In genomic region chr3:38892791-38893224, GRCm38 (mm10) we compare ENCODE assay signal across 8 mouse cellular contexts. TPM values are rescaled to one million over a fixed set of nuclear protein-coding genes. Genes with fewer than 3 reads are reported as not detected.
DNase-seq lines count a peak whose midpoint lies in the region; ATAC-seq and TF ChIP-seq lines count a peak whose summit lies in the region.

No protein-coding gene starts in this region.

- peak overlapping the region; percentile 68 for H3K4me2 ChIP-seq in heart, embryonic 13.5 days
- peak overlapping the region; percentile 57 for H3K4me2 ChIP-seq in forebrain, embryonic 14.5 days (ENCODE audit: low read length)
- peak overlapping the region; percentile 90 for H3K4me2 ChIP-seq in limb, embryonic 14.5 days (replicated peaks; ENCODE audit: low read depth, low read length, severe bottlenecking)

- intact Hi-C loops in heart, postnatal 36 days (cut with DNase I): no loop called here

- H3K27me3 ChIP-seq in heart, embryonic 13.5 days (replicated peaks): no peaks in the 10 kb centered on the region
- no peaks in the 10 kb centered on the region for H3K27me3 ChIP-seq in forebrain, embryonic 14.5 days (replicated peaks; ENCODE audit: control insufficient read depth, insufficient read depth, low read length)
- no peaks in the 10 kb centered on the region for H3K27me3 ChIP-seq in limb, embryonic 14.5 days (ENCODE audit: control insufficient read depth, insufficient read depth, low read length)

- peaks cover 49% of the 10 kb centered on the region for H3K4me1 ChIP-seq in heart, embryonic 13.5 days
- H3K4me1 ChIP-seq in forebrain, embryonic 14.5 days (ENCODE audit: control insufficient read depth, insufficient read depth, low read length): peaks cover 20% of the 10 kb centered on the region; the same call in 1 of the 2 replicates
- peaks cover 33% of the 10 kb centered on the region for H3K4me1 ChIP-seq in limb, embryonic 14.5 days (ENCODE audit: control insufficient read depth, insufficient read depth, low read length)

- no peak for DNase-seq in heart, postnatal 36 days
- DNase-seq in Muller cell, postnatal 12 days (ENCODE audit: inconsistent ontology term): peak; percentile 83
- peak; percentile 86 for DNase-seq in forebrain, embryonic 14.5 days (ENCODE audit: low spot score)
- DNase-seq in limb, embryonic 14.5 days (ENCODE audit: low spot score): peak; percentile 35
- no peak for DNase-seq in frontal cortex, postnatal 14 days (ENCODE audit: low spot score in 2 of 2)
- no peak for DNase-seq in MN1 (ENCODE audit: low spot score)

- peaks cover 52% of the 10 kb centered on the region for H3K36me3 ChIP-seq in heart, embryonic 13.5 days
- H3K36me3 ChIP-seq in forebrain, embryonic 14.5 days (ENCODE audit: control insufficient read depth, insufficient read depth, low read length): peaks cover 42% of the 10 kb centered on the region
- peaks cover 52% of the 10 kb centered on the region for H3K36me3 ChIP-seq in limb, embryonic 14.5 days (ENCODE audit: control insufficient read depth, insufficient read depth, low read length)

- H3K4me3 ChIP-seq in heart, embryonic 13.5 days: peak overlapping the region; percentile 47
- peak overlapping the region; percentile 33 for H3K4me3 ChIP-seq in forebrain, embryonic 14.5 days (ENCODE audit: low read depth, low read length)
- peak overlapping the region; percentile 87 for H3K4me3 ChIP-seq in limb, embryonic 14.5 days (replicated peaks; ENCODE audit: low read length)

- H3K9me3 ChIP-seq in heart, embryonic 13.5 days: peaks cover 6% of the 10 kb centered on the region; the same call in 1 of the 2 replicates
- no peaks in the 10 kb centered on the region for H3K9me3 ChIP-seq in forebrain, embryonic 14.5 days (replicated peaks; ENCODE audit: control insufficient read depth, low read length)
- H3K9me3 ChIP-seq in limb, embryonic 14.5 days (ENCODE audit: control insufficient read depth, low read length): no peaks in the 10 kb centered on the region; the same call in 1 of the 2 replicates

- H3K27ac ChIP-seq in heart, embryonic 13.5 days (replicated peaks): no peak overlapping the region
- H3K27ac ChIP-seq in forebrain, embryonic 14.5 days (ENCODE audit: low read depth, low read length): peak overlapping the region; percentile 74
- no peak overlapping the region for H3K27ac ChIP-seq in limb, embryonic 14.5 days (replicated peaks; ENCODE audit: low read depth, low read length)

- 21% methylated on average over 6 of the region's 6 CpGs for WGBS in heart, embryonic 13.5 days
- 6% methylated on average over 6 of the region's 6 CpGs for WGBS in forebrain, embryonic 14.5 days
- WGBS in limb, embryonic 14.5 days: 17% methylated on average over 6 of the region's 6 CpGs

- no peak for TF ChIP-seq POLR2A in limb, embryonic 14.5 days (IDR thresholded peaks at IDR 0.05; ENCODE audit: borderline replicate concordance, extremely low read depth, insufficient read depth, insufficient read length)

- peak overlapping the region; percentile 47 for H3K9ac ChIP-seq in heart, embryonic 13.5 days
- H3K9ac ChIP-seq in forebrain, embryonic 14.5 days (ENCODE audit: low read length): peak overlapping the region; percentile 58
- peak overlapping the region; percentile 43; the same call in 1 of the 2 replicates for H3K9ac ChIP-seq in limb, embryonic 14.5 days (ENCODE audit: low read depth, low read length, severe bottlenecking)

- no peak for ATAC-seq in heart, embryonic 13.5 days (ENCODE audit: extremely low read depth, insufficient number of reproducible peaks, low FRiP score, low TSS enrichment)
- peak; percentile 61 for ATAC-seq in forebrain, embryonic 14.5 days
- ATAC-seq in limb, embryonic 14.5 days (ENCODE audit: low FRiP score, low read depth): no peak
- ATAC-seq in megakaryocyte-erythroid progenitor cell, adult 5-6 weeks (replicated peaks; ENCODE audit: low FRiP score, low TSS enrichment, poor library complexity, severe bottlenecking): no peak

RNA-seq across cellular contexts. Expression of gene Fat4, which starts 6.1 kb away (rescaled TPM):
- 2.8 and 3.1 TPM in 2 replicates for polyA plus RNA-seq in heart, embryonic 13.5 days (2015; fragmentation: Nextera tagmentation; extraction: Ambion mirVana)
- total RNA-seq in heart, postnatal 36 days (2021): 1 to 10 TPM; 6.3 to 7.0 TPM
- polyA plus RNA-seq in forebrain, embryonic 14.5 days (2014; fragmentation: Nextera tagmentation; extraction: Ambion mirVana): 10.0 and 11.8 TPM in 2 replicates
- polyA plus RNA-seq in limb, embryonic 14.5 days (2012; rRNA removed): 23.9 and 27.9 TPM in 2 replicates
- 22.8 and 25.4 TPM in 2 replicates for polyA plus RNA-seq in limb, embryonic 14.5 days (2014; fragmentation: Nextera tagmentation; extraction: Ambion mirVana)
- total RNA-seq in megakaryocyte-erythroid progenitor cell, adult 5-6 weeks (2014; fragmentation: Nextera tagmentation): not detected in 2 replicates
- total RNA-seq in megakaryocyte-erythroid progenitor cell, adult 5-6 weeks (2017): not detected in 2 replicates

Comparison
In these comparisons a context has a peak if more than half of its experiments do, and no peak if none do; other contexts are left out.
1. H3K4me3 ChIP-seq: peak in every context shown above with its lines; median percentile 87 in limb, embryonic 14.5 days; 47 in heart, embryonic 13.5 days; 33 in forebrain, embryonic 14.5 days.
2. DNase-seq: peak in Muller cell, postnatal 12 days (single experiment), forebrain, embryonic 14.5 days (single experiment) and limb, embryonic 14.5 days (single experiment); none in heart, postnatal 36 days (0 of 2), frontal cortex, postnatal 14 days (0 of 2) and MN1 (single experiment).
3. Peak in every context shown above with its lines, with median percentiles within 50 percentile points of each other: H3K4me2 ChIP-seq and H3K9ac ChIP-seq.